Mouse (Mus musculus) bone marrow, adult 2 months (tissue): ENCODE data around the gene Fbxo24.

Experiments used
- CTCF ChIP-seq: fragments of 200-500 bp; IDR thresholded peaks from 2 replicates; pipeline ENCODE4 v1.5.1; 2011; ENCODE audit warnings: low read length, control low read depth; ENCODE audit not compliant: control insufficient read depth, insufficient read depth
- POLR2A ChIP-seq: fragments of 200-500 bp; IDR thresholded peaks from 2 replicates; pipeline ENCODE4 v1.6.1; 2011; ENCODE audit warnings: low read depth, mild to moderate bottlenecking, control low read depth, low read length, borderline replicate concordance; ENCODE audit not compliant: control insufficient read depth

DNA sequence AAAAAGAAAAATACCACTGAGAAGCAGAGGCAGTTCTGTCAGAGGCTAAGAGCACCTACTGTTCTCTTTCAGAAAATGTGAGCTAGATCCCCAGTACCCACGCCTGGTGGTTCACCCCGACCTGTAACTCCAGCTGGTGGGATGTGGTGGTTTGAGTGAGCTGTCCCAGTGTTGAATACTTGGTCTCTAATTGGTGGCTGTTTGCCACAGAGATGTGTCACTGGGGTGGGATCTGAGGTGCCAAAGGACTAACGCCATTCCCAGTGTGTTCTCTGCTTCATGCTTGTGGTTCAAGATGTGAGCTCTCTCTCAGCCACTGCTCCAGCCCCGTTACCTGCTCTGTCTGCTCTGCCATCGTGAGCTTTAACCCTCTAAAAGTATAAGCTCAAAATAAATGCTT is 38.3 kb downstream of the Fbxo24 start:
- TF ChIP-seq CTCF = no peak
- no peak for TF ChIP-seq POLR2A
